Mouse (Mus musculus): ENCODE data around the gene Pxn. TPM values are rescaled to one million over a fixed set of nuclear protein-coding genes. Genes with fewer than 3 reads are reported as not detected.
"Not testable (repeated sequence)": the region's sequence is repeated elsewhere in the genome, so short reads cannot be mapped to it uniquely, and the experiment has no call there.

Pxn gene
- polyA plus RNA-seq, 1 experiment = 49.7 TPM

- no peak for DNase-seq (ENCODE audit: low read depth)
- no peak for TF ChIP-seq CTCF (IDR thresholded peaks at IDR 0.05; ENCODE audit: borderline replicate concordance, extremely low read depth, insufficient read depth, insufficient read length)
- no peak for TF ChIP-seq POLR2A (IDR thresholded peaks at IDR 0.05; ENCODE audit: borderline replicate concordance, extremely low read depth, insufficient read depth, insufficient read length, poor library complexity, severe bottlenecking)
These were observed 53.9 kb downstream of the Pxn start for GRCm38 (mm10) chr5:115560336-115560905.

- DNase-seq (ENCODE audit: low read depth) = no peak
- TF ChIP-seq CTCF (IDR thresholded peaks at IDR 0.05; ENCODE audit: borderline replicate concordance, extremely low read depth, insufficient read depth, insufficient read length) = no peak
- no peak for TF ChIP-seq POLR2A (IDR thresholded peaks at IDR 0.05; ENCODE audit: borderline replicate concordance, extremely low read depth, insufficient read depth, insufficient read length, poor library complexity, severe bottlenecking)
These were observed 57.5 kb downstream of the Pxn start for GRCm38 (mm10) chr5:115563771-115564585.

GRCm38 (mm10) chr5:115564737-115565393, 58.4 kb downstream of the Pxn start, which contains the start of gene Gcn1l1:
Gene Gcn1l1, plus strand, starts transcription at chr5:115565254.
- no peak for TF ChIP-seq CTCF (IDR thresholded peaks at IDR 0.05; ENCODE audit: borderline replicate concordance, extremely low read depth, insufficient read depth, insufficient read length)
- TF ChIP-seq POLR2A (IDR thresholded peaks at IDR 0.05; ENCODE audit: borderline replicate concordance, extremely low read depth, insufficient read depth, insufficient read length, poor library complexity, severe bottlenecking) = peak; percentile 81
- DNase-seq (ENCODE audit: low read depth) = peak; percentile 88

- DNase-seq (ENCODE audit: low read depth) = no peak
- TF ChIP-seq CTCF (IDR thresholded peaks at IDR 0.05; ENCODE audit: borderline replicate concordance, extremely low read depth, insufficient read depth, insufficient read length) (no peak), POLR2A (IDR thresholded peaks at IDR 0.05; ENCODE audit: borderline replicate concordance, extremely low read depth, insufficient read depth, insufficient read length, poor library complexity, severe bottlenecking) (no peak)
These were observed 58.9 kb downstream of the Pxn start for GRCm38 (mm10) chr5:115565403-115565802.

GRCm38 (mm10) chr5:115568681-115569080, 62.2 kb downstream of the Pxn start:
- TF ChIP-seq POLR2A (IDR thresholded peaks at IDR 0.05; ENCODE audit: borderline replicate concordance, extremely low read depth, insufficient read depth, insufficient read length, poor library complexity, severe bottlenecking) = no peak
- no peak for TF ChIP-seq CTCF (IDR thresholded peaks at IDR 0.05; ENCODE audit: borderline replicate concordance, extremely low read depth, insufficient read depth, insufficient read length)
- DNase-seq (ENCODE audit: low read depth) = no peak

GRCm38 (mm10) chr5:115569308-115569707, 62.8 kb downstream of the Pxn start:
- DNase-seq (ENCODE audit: low read depth) = no peak
- TF ChIP-seq CTCF (IDR thresholded peaks at IDR 0.05; ENCODE audit: borderline replicate concordance, extremely low read depth, insufficient read depth, insufficient read length) (no peak), POLR2A (IDR thresholded peaks at IDR 0.05; ENCODE audit: borderline replicate concordance, extremely low read depth, insufficient read depth, insufficient read length, poor library complexity, severe bottlenecking) (no peak)

- DNase-seq (ENCODE audit: low read depth) = no peak
- no peak for TF ChIP-seq CTCF (IDR thresholded peaks at IDR 0.05; ENCODE audit: borderline replicate concordance, extremely low read depth, insufficient read depth, insufficient read length)
- no peak for TF ChIP-seq POLR2A (IDR thresholded peaks at IDR 0.05; ENCODE audit: borderline replicate concordance, extremely low read depth, insufficient read depth, insufficient read length, poor library complexity, severe bottlenecking)
These were observed 63.2 kb downstream of the Pxn start for GRCm38 (mm10) chr5:115569721-115570120.

GRCm38 (mm10) chr5:115571086-115571485, 64.6 kb downstream of the Pxn start:
- DNase-seq (ENCODE audit: low read depth) = peak; percentile 2
- TF ChIP-seq POLR2A (IDR thresholded peaks at IDR 0.05; ENCODE audit: borderline replicate concordance, extremely low read depth, insufficient read depth, insufficient read length, poor library complexity, severe bottlenecking) = no peak

- peak; percentile 17 for DNase-seq (ENCODE audit: low read depth)
- TF ChIP-seq CTCF (IDR thresholded peaks at IDR 0.05; ENCODE audit: borderline replicate concordance, extremely low read depth, insufficient read depth, insufficient read length) = no peak
- no peak for TF ChIP-seq POLR2A (IDR thresholded peaks at IDR 0.05; ENCODE audit: borderline replicate concordance, extremely low read depth, insufficient read depth, insufficient read length, poor library complexity, severe bottlenecking)
These were observed 66.4 kb downstream of the Pxn start for GRCm38 (mm10) chr5:115572679-115573535.

- no peak for DNase-seq (ENCODE audit: low read depth)
- TF ChIP-seq POLR2A (IDR thresholded peaks at IDR 0.05; ENCODE audit: borderline replicate concordance, extremely low read depth, insufficient read depth, insufficient read length, poor library complexity, severe bottlenecking) = no peak
- TF ChIP-seq CTCF (IDR thresholded peaks at IDR 0.05; ENCODE audit: borderline replicate concordance, extremely low read depth, insufficient read depth, insufficient read length) = no peak
These were observed 68.5 kb downstream of the Pxn start for GRCm38 (mm10) chr5:115574992-115575391.

GRCm38 (mm10) chr5:115577686-115578085, 71.2 kb downstream of the Pxn start:
- not testable (repeated sequence) for DNase-seq (ENCODE audit: low read depth)
